Mouse (Mus musculus) hindbrain, embryonic 10.5 days (tissue): ENCODE results near the gene Fbrsl1. TPM values are rescaled to one million over a fixed set of nuclear protein-coding genes. Genes with fewer than 3 reads are reported as not detected.
"Not testable (repeated sequence)": the region's sequence is repeated elsewhere in the genome, so short reads cannot be mapped to it uniquely, and the experiment has no call there.

Experiments used
- DNase-seq: peaks from one replicate; pipeline ENCODE4 v3.0.0-alpha.2; 2017; ENCODE audit warnings: low spot score
- H3K27ac ChIP-seq: fragments of 300-500 bp; sonication (generic); 2 replicates; pipeline ENCODE4 v1.5.1; 2016; ENCODE audit warnings: mild to moderate bottlenecking, moderate library complexity
- H3K27me3 ChIP-seq: fragments of 300-500 bp; sonication (generic); 2 replicates; pipeline ENCODE4 v1.6.1; 2016; ENCODE audit warnings: mild to moderate bottlenecking; ENCODE audit not compliant: poor library complexity, insufficient read depth, severe bottlenecking
- H3K36me3 ChIP-seq: fragments of 300-500 bp; sonication (generic); 2 replicates; pipeline ENCODE4 v1.6.1; 2016; ENCODE audit warnings: mild to moderate bottlenecking, moderate library complexity
- H3K4me1 ChIP-seq: fragments of 300-500 bp; sonication (generic); replicated peaks from 2 replicates; pipeline ENCODE4 v1.6.1; 2016; ENCODE audit warnings: mild to moderate bottlenecking
- H3K4me3 ChIP-seq: fragments of 300-500 bp; sonication (generic); 2 replicates; pipeline ENCODE4 v1.5.1; 2016; ENCODE audit warnings: mild to moderate bottlenecking, moderate library complexity
- H3K9me3 ChIP-seq: fragments of 300-500 bp; sonication (generic); 2 replicates; pipeline ENCODE4 v1.6.1; 2016; ENCODE audit warnings: mild to moderate bottlenecking, moderate library complexity
- WGBS: fragments of 180-500 bp; shearing (Covaris S2); methylation state at CpG from one replicate; pipeline ENCODE4 v1.1.7; 2016; 5-methylcytosine and 5-hydroxymethylcytosine counted together
- polyA plus RNA-seq: library from polyadenylated mRNA; unstranded; fragments of >200 nt; fragmentation: Nextera tagmentation; extraction: Ambion mirVana; gene quantifications from 2 replicates; pipeline ENCODE4 v1.2.1, GENCODE M21; 2016

Gene Fbrsl1
- polyA plus RNA-seq, 1 experiment from 2014 or later: 19.2 TPM

GRCm38 (mm10) chr5:110442966-110443590, 5.2 kb downstream of the Fbrsl1 start:
- Histone ChIP-seq H3K4me3 (no peak overlapping the region), H3K27me3 (no peaks in the 10 kb centered on the region), H3K27ac (no peak overlapping the region), H3K36me3 (no peaks in the 10 kb centered on the region), H3K9me3 (no peaks in the 10 kb centered on the region), H3K4me1 (peaks cover 64% of the 10 kb centered on the region)
- WGBS: 90% methylated on average over 3 of the region's 3 CpGs
- DNase-seq: no peak

- Histone ChIP-seq H3K9me3 (no peaks in the 10 kb centered on the region), H3K36me3 (no peaks in the 10 kb centered on the region), H3K27me3 (no peaks in the 10 kb centered on the region), H3K4me3 (no peak overlapping the region), H3K27ac (no peak overlapping the region), H3K4me1 (peaks cover 48% of the 10 kb centered on the region)
- 83% methylated on average over 3 of the region's 3 CpGs for WGBS
- DNase-seq: no peak
Measured at GRCm38 (mm10) chr5:110439565-110440310, 8.6 kb downstream of the Fbrsl1 start.

- DNase-seq: no peak
- H3K4me1 ChIP-seq: peaks cover 43% of the 10 kb centered on the region
- 70% methylated on average over 3 of the region's 3 CpGs for WGBS
- no peak overlapping the region for H3K4me3 ChIP-seq
- no peaks in the 10 kb centered on the region for H3K9me3 ChIP-seq
- no peaks in the 10 kb centered on the region for H3K36me3 ChIP-seq
- H3K27ac ChIP-seq: no peak overlapping the region
- no peaks in the 10 kb centered on the region for H3K27me3 ChIP-seq
Measured at GRCm38 (mm10) chr5:110438591-110438990, 9.7 kb downstream of the Fbrsl1 start.

GRCm38 (mm10) chr5:110437632-110438261, 10.6 kb downstream of the Fbrsl1 start:
- Histone ChIP-seq H3K27me3 (no peaks in the 10 kb centered on the region), H3K4me3 (no peak overlapping the region), H3K27ac (no peak overlapping the region), H3K36me3 (peaks cover 4% of the 10 kb centered on the region), H3K9me3 (no peaks in the 10 kb centered on the region), H3K4me1 (peaks cover 36% of the 10 kb centered on the region)
- DNase-seq: no peak
- 48% methylated on average over 6 of the region's 6 CpGs for WGBS

- H3K27me3 ChIP-seq, H3K4me3 ChIP-seq, DNase-seq, H3K27ac ChIP-seq, H3K9me3 ChIP-seq: not testable (repeated sequence)
- Histone ChIP-seq H3K4me1 (peaks cover 35% of the 10 kb centered on the region), H3K36me3 (peaks cover 19% of the 10 kb centered on the region)
- 73% methylated on average over 5 of the region's 5 CpGs for WGBS
Measured at GRCm38 (mm10) chr5:110436166-110436565, 12.1 kb downstream of the Fbrsl1 start.

- DNase-seq: no peak
- Histone ChIP-seq H3K27ac (no peak overlapping the region), H3K27me3 (no peaks in the 10 kb centered on the region), H3K36me3 (peaks cover 33% of the 10 kb centered on the region), H3K4me1 (peaks cover 29% of the 10 kb centered on the region), H3K9me3 (no peaks in the 10 kb centered on the region), H3K4me3 (no peak overlapping the region)
Measured at GRCm38 (mm10) chr5:110434816-110435215, 13.5 kb downstream of the Fbrsl1 start.

GRCm38 (mm10) chr5:110429045-110429444, 19.3 kb downstream of the Fbrsl1 start:
- H3K27me3 ChIP-seq: no peaks in the 10 kb centered on the region
- 46% methylated on average over 9 of the region's 9 CpGs for WGBS
- no peaks in the 10 kb centered on the region for H3K9me3 ChIP-seq
- no peak overlapping the region for H3K4me3 ChIP-seq
- peak; percentile 64 for DNase-seq
- 0 out of 2 replicates have a peak, but pooled peaks cover 2% of the 10 kb centered on the region for H3K4me1 ChIP-seq
- H3K36me3 ChIP-seq: peaks cover 33% of the 10 kb centered on the region
- no peak overlapping the region for H3K27ac ChIP-seq

GRCm38 (mm10) chr5:110428290-110428689, 20.0 kb downstream of the Fbrsl1 start:
- DNase-seq: no peak
- H3K36me3 ChIP-seq: peaks cover 33% of the 10 kb centered on the region

GRCm38 (mm10) chr5:110425187-110425586, 23.1 kb downstream of the Fbrsl1 start:
- H3K4me1 ChIP-seq: no peaks in the 10 kb centered on the region
- no peaks in the 10 kb centered on the region for H3K27me3 ChIP-seq
- no peaks in the 10 kb centered on the region for H3K9me3 ChIP-seq
- H3K27ac ChIP-seq: no peak overlapping the region
- H3K36me3 ChIP-seq: peaks cover 4% of the 10 kb centered on the region
- 87% methylated on average over 4 of the region's 4 CpGs for WGBS
- no peak for DNase-seq
- no peak overlapping the region for H3K4me3 ChIP-seq

More at GRCm38 (mm10) chr5:110428290-110428689, 20.0 kb downstream of the Fbrsl1 start:
- Histone ChIP-seq H3K27me3 (no peaks in the 10 kb centered on the region), H3K4me1 (0 out of 2 replicates have a peak, but pooled peaks cover 2% of the 10 kb centered on the region), H3K27ac (no peak overlapping the region), H3K4me3 (no peak overlapping the region), H3K9me3 (no peaks in the 10 kb centered on the region)
- 81% methylated on average over 3 of the region's 3 CpGs for whole genome bisulfite sequencing

GRCm38 (mm10) chr5:110424204-110424603, 24.1 kb downstream of the Fbrsl1 start:
- H3K36me3 ChIP-seq: no peaks in the 10 kb centered on the region
- no peaks in the 10 kb centered on the region for H3K4me1 ChIP-seq
- H3K9me3 ChIP-seq: no peaks in the 10 kb centered on the region
- H3K27ac ChIP-seq: no peak overlapping the region
- H3K27me3 ChIP-seq: no peaks in the 10 kb centered on the region; the same call in 1 of the 2 replicates
- WGBS: 88% methylated on average over 5 of the region's 5 CpGs
- no peak for DNase-seq
- H3K4me3 ChIP-seq: no peak overlapping the region

GRCm38 (mm10) chr5:110421393-110421792, 26.9 kb downstream of the Fbrsl1 start:
- peaks cover 4% of the 10 kb centered on the region; the same call in 1 of the 2 replicates for H3K27me3 ChIP-seq
- no peak overlapping the region for H3K4me3 ChIP-seq
- H3K27ac ChIP-seq: no peak overlapping the region
- H3K4me1 ChIP-seq: peaks cover 20% of the 10 kb centered on the region
- no peaks in the 10 kb centered on the region for H3K9me3 ChIP-seq
- no peaks in the 10 kb centered on the region for H3K36me3 ChIP-seq
- WGBS: 94% methylated on average over 6 of the region's 6 CpGs
- no peak for DNase-seq

- no peaks in the 10 kb centered on the region for H3K9me3 ChIP-seq
- peaks cover 4% of the 10 kb centered on the region; the same call in 1 of the 2 replicates for H3K27me3 ChIP-seq
- no peaks in the 10 kb centered on the region for H3K36me3 ChIP-seq
- no peak for DNase-seq
- 84% methylated on average over 1 of the region's 1 CpGs for WGBS
- peaks cover 24% of the 10 kb centered on the region for H3K4me1 ChIP-seq
- H3K4me3 ChIP-seq: no peak overlapping the region
- no peak overlapping the region for H3K27ac ChIP-seq
Measured at GRCm38 (mm10) chr5:110420950-110421349, 27.4 kb downstream of the Fbrsl1 start.

- WGBS: 91% methylated on average over 4 of the region's 4 CpGs
- H3K27me3 ChIP-seq: peaks cover 4% of the 10 kb centered on the region; the same call in 1 of the 2 replicates
- H3K4me3 ChIP-seq: no peak overlapping the region
- no peak for DNase-seq
- H3K9me3 ChIP-seq: no peaks in the 10 kb centered on the region
- H3K36me3 ChIP-seq: 0 out of 2 replicates have a peak, but pooled peaks cover 2% of the 10 kb centered on the region
- peaks cover 32% of the 10 kb centered on the region for H3K4me1 ChIP-seq
- no peak overlapping the region for H3K27ac ChIP-seq
Measured at GRCm38 (mm10) chr5:110420201-110420600, 28.1 kb downstream of the Fbrsl1 start.
